Mouse (Mus musculus) left cerebral cortex, postnatal 25 days (tissue): ENCODE measurements around the gene Spin2f. TPM values are rescaled to one million over a fixed set of nuclear protein-coding genes. Genes with fewer than 3 reads are reported as not detected.
"Not testable (repeated sequence)": the region's sequence is repeated elsewhere in the genome, so short reads cannot be mapped to it uniquely, and the experiment has no call there.

Source experiments
- DNase-seq, 2 experiments: peaks; one replicate each; pipeline ENCODE4 v3.0.0; 2022; ENCODE audit warnings: low spot score in 2 of 2, mixed read lengths in 1 of 2
- intact Hi-C: fragments of 180-260 bp; cut with DNase I; formaldehyde crosslinking; loops from one replicate; pipeline ENCODE4 v1.15.1; 2025
- total RNA-seq, 2 experiments: library from RNA; stranded (reverse); gene quantifications; 2 replicates each; pipeline ENCODE4 v1.2.3; 2021

The Spin2f gene
- total RNA-seq: not detected

- intact Hi-C loops, DNase-seq: not testable (repeated sequence)
Measured at GRCm38 (mm10) chrX:31253594-31253993, at the start of gene Spin2f. Spin2f (plus strand) TSS chrX:31253894.

- DNase-seq, intact Hi-C loops: not testable (repeated sequence)
Measured at GRCm38 (mm10) chrX:31212136-31212535, 41.6 kb upstream of the Spin2f start.

GRCm38 (mm10) chrX:31223536-31223935 lies 30.2 kb upstream of the Spin2f start:
- intact Hi-C loops, DNase-seq: not testable (repeated sequence)

GRCm38 (mm10) chrX:31235088-31235487 lies 18.6 kb upstream of the Spin2f start:
- DNase-seq, intact Hi-C loops: not testable (repeated sequence)

- DNase-seq, intact Hi-C loops: not testable (repeated sequence)
Measured at GRCm38 (mm10) chrX:31241754-31242153, 11.9 kb upstream of the Spin2f start.

Other genes with a start within 250 kb of the Spin2f start
- gene Btbd35f29, start 136.2 kb upstream of the Spin2f start, total RNA-seq: not detected
- not detected for gene Btbd35f26, start 82.6 kb downstream of the Spin2f start, total RNA-seq
- not detected for gene Btbd35f19, start 130.0 kb downstream of the Spin2f start, total RNA-seq